Mouse (Mus musculus) testis, postnatal 14 days (tissue): ENCODE measurements at regions not wholly inside any gene's neighbourhood (a gene's known extent, or its start where the extent isn't known, plus 50 kb on each side); places are given as distances from the start of the nearest gene placed in this dataset.

Source experiments
- DNase-seq: peaks from one replicate; pipeline ENCODE4 v3.0.0; 2021; ENCODE audit warnings: low spot score

DNA sequence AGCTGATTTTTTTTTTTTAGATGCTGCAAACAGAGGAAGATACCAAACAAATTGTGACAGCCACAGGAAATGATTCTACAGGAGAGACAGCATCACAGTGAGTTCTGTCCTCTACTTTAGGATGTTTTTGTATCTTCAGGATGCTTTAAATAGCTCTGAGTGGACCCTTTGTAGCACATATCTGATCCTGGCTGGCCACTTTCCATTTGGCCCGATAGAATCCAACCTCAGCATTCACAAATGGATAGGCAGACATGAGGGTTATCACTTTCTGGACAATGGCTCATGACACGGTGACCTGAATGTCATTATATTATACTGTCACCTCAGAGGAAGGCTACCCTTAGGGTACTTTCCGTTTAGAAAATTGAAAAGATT is 379.3 kb downstream of the Gm10295 start:
- no peak for DNase-seq

DNA sequence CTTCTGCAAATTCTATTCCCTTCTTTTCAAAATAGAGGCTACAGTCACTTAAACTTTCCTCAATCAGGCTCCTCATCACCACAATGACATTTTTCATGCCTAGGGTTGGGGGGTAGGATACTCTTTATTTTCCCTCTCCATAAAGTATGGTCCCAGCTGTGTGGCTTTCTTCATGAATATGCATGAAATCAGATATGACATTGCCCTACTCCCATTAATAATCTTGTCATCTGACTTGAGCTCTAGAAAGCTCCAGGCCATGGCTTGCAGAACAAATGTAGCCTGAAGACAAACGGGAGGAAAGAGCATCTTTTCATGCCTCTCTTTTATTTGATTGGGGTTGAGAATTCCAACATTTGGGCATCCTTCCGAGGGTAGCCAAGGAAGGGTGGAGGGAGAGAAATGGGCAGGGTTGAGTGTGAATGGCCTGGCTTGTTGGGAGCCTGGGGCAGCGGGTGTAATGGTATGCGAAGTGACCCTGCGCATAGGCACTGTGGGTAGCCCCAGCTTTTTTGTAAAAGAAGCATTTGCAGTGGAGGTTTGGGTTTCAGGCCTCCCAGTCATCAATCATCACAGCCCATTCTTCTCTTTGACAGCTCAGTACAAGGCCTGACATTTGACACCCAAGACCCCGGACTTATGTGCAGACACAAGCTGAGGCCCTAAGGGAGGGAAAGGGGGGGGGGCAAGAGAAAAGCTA is 379.8 kb downstream of the Gm10295 start:
- no peak for DNase-seq

DNA sequence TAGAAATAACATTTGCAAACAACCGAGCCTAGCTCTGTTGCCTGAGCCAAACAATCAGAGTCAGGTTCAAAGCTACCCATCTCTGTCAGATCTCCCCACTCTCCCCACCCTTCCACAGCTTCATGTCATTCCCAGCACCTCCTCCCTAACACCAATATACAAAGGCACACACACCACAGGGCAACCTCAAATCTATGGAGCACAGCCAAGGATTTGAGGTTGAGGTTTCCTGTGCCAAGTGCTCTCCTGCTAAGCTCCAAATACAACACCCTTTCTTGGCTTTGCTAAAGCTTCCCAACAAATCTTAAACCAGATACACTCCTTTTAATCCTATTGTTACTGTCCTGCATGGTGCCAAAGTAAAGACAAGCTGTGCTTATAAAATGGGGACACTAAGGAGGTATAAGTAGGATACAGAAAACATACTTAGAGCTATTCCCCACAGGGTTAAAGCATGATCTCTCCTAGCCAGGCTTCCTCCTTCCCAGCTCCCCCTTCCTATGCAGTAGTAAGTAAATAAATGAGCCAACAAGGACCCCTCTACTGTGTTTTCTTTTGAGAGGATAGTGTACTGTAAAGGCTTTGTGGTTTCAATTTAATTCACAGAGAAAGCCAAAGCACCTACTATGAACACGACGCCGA is 398.8 kb downstream of the Gm10295 start:
- DNase-seq: no peak

DNA sequence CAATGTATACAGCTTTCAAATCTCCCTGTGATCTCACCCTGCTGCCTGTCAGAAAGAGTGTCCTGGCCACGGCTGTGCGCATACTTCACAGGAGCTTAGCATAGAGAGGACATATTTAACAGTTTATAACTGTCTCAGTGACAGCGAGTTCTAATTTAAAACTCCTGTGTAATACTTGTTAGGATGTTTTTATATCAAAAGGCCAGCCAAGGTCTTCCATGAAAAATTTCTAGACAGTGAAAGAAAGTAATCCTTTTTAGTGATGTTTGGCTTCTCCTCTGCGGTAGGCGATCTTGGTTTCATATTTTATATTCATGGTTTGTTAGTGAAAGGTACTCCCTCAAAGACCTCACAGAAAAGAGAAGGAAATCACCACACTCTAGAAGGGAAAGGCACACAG is 403.0 kb downstream of the Gm10295 start:
- DNase-seq: no peak

DNA sequence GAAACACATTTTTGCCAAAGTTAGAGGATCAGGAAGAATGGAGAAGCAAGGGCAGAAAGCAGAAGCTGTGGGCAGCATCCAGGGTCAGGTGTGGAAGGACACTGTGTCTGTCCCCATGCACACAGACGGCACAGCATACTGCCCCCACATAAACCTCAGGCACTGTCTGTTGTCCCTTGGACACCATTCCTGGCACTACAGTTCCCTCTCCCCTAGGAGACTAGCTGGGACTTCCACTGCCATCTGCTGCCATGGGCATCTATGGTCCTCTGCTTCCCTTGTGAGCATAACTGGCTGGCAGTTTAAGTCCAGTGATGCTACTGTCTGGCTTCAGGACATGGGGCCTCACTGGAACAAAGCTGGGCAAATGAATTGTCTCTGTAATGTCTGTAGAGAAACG is 405.0 kb downstream of the Gm10295 start:
- DNase-seq: no peak

DNA sequence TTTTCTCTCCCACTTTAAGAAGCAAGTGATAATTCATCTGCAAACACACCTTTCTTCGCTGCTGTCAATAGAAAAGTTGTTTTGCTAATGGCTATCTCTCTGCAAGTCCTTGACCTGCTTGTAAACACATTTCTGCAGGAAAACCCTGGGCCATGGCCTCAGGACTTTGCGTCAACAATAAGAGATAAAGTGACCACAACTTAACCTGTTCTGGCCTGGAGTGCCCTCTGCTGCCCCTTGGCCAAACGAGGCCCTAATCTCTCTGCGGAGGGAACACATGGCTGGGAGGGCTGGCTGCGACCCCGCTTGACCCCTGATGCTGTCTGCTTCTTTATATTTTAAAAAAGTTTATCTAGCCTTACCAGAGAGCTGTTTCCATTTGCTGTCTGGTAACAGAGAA is 420.4 kb downstream of the Gm10295 start:
- no peak for DNase-seq

DNA sequence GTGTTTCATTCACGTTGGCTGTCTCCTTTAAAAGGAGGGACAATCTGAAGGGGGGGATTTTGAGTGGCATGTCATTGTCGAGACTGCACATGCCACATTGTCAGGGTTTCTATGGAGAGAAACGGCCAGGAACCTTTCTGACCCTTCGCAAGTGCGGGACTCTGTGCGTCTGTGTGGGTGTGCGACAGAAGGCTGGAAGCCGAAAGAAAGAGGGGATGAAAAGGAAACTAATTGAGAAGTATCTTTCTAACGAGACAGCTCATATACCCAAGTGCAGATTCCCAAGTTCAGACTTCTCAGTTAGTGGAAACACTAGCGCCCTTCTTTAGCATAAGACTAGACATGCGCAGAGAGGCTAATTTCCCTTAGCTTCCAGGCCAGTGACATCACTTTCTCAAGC is 421.4 kb downstream of the Gm10295 start:
- no peak for DNase-seq

DNA sequence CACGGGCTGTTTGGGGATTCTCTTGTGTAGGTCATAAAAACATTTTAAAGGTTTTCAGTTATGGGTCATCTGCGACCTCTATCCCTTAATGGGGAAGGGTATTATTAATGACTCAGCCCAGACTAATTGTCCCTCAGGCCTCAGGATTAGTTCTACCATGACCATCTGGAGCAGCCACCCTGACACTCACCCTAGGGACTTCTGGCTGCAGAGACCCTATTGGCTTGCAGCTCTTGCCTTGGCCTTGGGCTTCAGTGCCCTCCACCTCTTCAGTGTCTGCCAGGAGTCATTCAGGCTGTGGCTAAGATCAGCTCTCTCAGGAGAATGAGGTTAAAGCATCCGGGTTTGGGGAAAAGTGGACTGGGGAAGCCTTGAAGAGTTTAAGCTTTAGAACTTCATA is 423.3 kb downstream of the Gm10295 start:
- no peak for DNase-seq

DNA sequence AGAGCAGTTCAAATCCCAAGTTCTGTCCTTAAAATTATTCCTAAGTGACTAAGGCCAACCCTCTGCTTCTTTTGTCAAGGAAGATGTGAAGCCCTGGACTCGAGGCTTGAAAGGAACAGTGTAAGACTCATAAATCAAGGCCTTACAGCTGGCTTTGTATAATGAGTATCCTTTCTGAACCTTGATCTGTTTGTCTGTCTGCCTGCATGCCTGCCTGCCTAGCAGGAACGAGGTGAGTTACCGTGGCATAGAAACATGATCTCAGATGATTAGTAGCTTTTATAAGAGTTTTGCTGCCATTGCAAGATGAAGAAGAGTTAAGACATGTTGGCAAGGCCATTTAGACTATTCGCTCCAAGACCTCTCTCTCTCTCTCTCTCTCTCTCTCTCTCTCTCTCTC is 434.3 kb downstream of the Gm10295 start:
- DNase-seq: no peak

DNA sequence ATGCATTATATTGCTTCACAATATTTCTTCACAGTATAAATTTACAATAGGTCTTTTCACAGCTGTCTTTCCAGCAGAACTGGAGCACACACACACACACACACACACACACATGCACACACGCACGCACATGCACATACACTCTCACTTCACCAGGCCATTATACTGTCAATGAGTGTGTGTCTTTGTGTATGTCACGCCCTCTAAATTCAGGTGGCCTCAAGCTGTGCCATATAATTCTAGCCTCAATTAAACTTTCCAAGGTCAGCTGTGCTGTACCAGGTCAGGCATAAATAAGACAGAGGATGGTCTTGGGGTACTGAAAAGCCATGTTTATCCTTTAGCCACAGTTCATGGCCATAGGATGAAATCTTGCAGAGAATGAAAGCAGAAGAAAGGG is 442.4 kb downstream of the Gm10295 start:
- DNase-seq: no peak

DNA sequence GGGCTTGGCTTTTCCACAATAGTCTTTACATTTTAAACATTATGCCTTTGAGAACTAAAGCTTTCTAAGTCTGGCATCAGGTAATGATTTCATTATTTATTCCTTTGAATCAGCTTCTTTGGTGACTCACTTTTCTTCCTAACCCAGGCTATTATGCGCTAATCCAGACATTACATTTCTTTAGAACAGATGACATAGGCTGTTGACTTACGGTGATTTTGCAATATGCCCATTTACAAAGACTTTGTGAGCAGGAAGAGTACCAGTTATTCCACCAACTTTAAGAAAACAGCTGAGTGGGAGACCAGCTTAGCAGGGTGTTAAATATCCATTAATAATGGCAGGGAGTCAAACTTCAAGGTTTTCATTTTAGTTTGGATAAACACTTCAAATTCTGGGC is 459.6 kb downstream of the Gm10295 start:
- DNase-seq: no peak

DNA sequence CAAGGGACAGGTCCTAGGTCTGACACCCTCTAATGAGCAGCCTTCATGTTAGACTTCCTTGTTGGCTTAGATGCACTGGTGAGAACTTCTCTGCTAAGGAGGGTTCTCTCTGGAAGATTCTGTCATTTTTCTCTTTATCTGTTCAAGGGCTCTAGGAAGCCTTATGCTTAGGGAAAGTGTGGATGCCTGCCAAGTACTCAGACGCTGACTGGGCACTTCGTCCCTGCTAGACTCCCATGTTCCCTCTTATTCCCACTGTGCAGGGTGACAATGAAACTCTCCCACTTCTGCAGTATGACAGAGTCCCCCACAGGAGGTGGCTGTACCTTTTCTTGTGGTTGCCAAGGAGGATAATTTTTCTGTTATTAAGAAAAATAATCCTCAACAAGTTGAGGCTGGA is 470.8 kb downstream of the Gm10295 start:
- no peak for DNase-seq

DNA sequence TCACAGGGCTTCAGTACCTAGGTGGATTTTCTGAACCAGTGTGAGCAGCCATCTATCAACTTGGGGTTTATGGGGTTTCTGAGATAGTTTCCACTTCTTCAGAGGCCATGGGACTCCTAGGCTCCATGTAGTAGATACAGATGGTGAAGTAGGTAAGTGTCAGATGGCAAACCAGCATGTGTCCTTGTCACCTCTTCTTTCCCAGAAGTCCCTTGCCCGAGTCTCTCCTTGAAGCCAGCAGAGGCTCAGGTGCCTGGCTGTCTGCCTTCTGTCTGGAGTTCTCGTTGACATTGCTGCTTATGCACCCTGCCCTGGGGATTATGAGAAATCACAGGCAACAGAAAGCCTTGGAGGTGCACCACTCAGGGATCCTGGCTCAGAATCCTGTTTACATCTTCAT is 476.9 kb downstream of the Gm10295 start:
- no peak for DNase-seq

DNA sequence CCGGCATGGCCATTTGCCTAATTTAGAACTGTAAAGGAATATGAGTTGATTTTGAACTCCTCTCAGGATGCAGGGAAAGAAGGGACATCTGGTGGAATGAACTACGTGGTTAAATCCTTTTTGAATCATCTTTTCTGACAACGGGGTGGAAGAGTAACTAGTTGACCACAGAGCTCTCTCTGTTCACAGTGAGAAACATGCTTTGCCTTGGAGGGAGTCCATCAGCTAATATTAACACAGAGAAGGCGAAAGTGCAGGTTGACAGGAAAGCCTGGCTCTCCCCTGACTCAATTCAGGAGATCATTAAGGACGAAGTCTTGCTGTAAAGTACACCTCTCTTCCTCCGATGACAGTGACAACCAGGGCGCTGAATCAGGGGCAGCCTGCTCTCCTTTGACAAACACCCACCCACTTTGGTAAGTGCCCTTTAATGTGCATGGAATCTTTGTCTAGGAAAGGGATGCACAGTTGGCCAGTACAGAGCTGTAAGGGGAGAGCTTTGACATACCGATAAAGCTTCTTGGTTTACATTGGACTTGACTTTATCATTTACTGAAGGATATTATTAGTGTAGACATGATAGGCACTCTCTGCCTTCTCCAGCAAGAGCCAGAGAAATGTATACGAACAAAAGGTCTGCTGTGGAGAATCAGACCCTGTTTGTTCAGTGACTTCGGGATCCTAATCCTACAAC is 480.3 kb downstream of the Gm10295 start:
- no peak for DNase-seq

DNA sequence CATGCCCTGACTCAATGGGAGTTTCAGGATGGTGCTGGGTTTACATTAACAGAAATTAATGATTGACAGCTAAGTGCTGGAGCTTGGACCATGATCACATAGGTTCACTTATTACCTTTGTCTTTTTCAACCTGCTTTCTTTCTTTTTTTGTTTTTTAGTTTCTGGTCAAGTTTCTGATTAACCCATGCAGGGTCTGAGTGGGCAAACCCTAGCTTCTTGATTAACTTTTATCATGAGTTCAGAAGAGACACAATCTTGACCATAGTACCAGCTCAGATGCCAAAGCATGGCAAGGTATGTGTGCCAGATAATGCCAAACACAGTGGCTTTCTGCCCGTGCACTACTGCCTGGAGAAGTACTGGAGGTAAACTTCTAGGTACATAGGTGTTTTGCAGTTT is 482.2 kb downstream of the Gm10295 start:
- no peak for DNase-seq

DNA sequence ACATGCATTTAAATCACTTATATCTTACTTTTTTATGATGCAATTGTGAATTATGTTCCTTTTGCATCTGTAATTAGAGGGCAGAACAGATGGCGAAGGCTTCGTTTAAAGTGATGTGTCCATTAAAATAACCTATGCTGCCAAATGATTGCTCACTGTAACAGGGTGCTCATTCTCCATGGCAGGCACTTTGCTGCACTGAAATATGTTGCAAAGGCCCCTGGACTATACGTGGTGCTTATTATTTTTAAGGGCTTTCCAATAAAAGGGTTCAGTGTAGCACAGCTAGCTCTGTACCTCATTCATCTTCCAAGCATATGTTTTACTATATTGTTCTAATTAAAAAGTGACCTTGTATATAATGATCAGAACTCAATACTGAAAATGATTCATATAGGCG is 491.3 kb downstream of the Gm10295 start:
- no peak for DNase-seq

DNA sequence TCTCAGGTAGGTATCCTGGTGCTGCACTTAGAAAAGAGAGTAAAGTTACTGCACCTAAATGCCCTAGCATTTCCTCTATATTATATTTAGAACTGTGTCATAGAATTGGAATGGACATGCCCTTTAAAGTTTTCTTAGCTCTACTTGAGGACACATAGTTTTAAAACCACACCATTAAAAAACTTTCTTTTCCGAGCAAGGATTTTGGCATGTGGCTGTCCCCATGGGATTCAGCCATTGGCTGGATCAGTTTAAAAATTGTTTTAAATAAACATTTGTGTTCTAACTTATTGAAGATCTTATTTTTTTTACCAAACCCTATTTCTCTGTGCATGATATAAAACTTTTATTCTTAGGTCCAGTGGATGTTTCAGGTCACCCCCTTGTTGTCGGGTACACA is 484.2 kb upstream of the Nr2f2 start:
- no peak for DNase-seq

DNA sequence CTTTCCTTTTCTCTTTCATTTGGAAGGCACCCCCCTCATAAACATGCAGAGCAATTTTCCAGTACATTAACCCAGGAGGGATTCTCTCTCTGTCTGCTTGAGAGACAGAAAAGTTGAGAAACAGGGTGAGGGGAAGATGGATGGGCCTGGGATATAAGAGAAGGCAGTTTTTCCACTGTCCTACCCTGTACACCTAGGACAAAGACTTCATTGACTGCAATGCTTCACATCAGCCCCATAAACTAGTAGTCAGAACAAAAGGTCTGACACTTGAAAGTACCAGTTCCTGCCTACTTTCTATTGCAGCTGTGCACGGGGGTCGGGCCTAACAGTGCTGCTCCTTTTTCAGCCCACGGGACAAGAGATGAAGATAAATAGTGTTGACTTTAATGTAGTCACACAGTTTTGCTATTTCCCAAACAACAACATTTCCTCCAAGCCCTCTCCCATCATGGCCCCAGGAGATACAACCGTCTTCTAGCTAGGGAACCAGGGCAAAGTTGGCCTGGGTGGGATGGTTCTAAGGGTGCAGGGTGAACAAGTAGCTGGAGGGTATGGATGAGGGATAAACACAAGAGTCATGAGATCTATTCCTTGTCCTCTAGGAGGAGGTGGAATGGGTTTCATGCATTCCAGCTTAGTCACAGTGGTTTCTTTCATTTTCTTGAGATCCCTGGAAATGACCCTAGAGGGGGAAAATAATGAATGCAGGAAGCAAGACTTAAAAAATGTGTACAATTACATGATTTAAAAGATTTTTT is 481.7 kb upstream of the Nr2f2 start:
- no peak for DNase-seq

DNA sequence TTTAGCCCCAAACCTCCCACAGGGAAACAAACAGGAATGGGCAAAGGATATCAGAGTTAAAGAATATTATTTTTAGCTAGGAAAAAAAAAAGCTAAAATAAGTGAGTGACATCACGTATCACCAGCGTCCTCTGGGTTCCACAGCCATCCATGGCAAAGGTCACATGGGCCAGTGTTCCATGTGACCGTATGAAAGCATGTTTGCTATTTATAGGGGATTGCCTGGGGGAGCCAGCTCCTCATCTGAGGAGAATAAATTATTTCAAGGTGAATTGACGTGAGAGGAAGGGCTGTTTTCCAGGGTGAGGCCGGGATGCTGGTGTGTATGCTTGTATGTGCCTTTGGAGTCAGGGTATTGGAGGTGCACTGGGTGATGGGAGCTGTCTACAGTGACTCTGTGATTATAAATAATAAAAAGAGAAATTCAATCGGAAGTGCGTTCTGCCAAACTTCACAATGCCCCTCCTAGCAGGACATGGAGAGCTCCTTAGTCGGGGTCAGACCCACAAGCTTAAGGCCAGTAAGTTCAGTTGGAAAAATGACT is 481.0 kb upstream of the Nr2f2 start:
- DNase-seq: no peak

DNA sequence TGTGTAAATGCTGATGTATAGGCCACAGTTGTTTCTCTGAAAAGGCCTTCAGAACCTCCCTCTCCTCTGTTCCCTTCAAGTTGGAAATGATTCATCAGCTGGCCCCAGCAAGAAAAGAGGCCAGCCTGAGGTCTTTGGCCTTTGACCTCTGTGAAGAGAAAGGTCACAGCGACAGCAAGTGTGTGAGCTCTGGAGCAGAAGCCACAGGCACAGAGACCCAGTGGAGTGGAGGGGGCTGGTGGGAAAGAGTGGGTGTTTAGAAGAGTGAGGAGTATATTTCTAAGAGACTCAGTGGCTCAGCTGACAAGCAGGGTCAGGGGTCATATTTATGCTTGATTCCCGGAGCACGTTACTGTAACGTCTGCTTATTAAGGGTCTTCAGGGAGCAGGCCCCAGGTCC is 479.5 kb upstream of the Nr2f2 start:
- DNase-seq: no peak

DNA sequence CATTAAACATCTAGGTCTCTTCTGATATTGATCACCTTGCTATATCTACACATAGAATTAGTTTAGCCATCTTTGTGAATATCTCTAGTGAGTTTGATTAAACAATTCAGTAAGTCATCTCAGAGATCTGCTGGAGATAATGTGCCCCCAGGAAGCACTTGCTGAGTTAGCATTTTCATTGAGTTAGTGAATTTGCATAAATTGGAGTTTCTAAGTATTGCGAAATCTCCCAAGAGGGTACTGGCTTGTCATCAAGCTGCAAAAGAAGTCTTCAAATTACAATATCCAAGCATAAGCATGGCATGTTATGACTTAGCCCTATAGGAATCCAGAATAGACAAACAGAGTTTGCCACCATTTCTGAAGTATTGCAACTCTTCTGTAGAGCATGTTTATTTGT is 473.6 kb upstream of the Nr2f2 start:
- DNase-seq: no peak

DNA sequence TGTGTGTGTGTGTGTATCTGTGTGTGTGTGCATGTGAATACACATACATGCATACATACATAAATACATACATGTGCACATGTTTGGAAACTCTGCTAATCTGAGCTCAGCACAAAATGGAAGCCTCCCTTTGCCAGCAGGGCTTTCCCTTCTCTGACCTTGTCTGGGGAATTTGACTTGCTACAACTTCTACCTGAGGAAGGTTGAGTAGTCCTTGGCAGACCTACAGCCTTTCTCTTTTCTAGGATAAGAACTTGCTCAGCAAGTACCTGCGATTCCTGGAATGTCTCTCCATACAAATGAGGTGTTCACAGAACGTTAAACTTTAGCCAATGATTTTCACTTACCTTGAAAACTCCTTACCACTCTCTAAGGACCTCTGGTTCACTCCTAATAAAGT is 472.7 kb upstream of the Nr2f2 start:
- no peak for DNase-seq
